Mouse (Mus musculus): ENCODE data around the gene Ppp1r3e. TPM values are rescaled to one million over a fixed set of nuclear protein-coding genes. Genes with fewer than 3 reads are reported as not detected.

Ppp1r3e gene
- 0.51 and 0.55 TPM in 2 replicates for polyA plus RNA-seq (2015; fragmentation: Nextera tagmentation; extraction: Ambion mirVana)

DNA sequence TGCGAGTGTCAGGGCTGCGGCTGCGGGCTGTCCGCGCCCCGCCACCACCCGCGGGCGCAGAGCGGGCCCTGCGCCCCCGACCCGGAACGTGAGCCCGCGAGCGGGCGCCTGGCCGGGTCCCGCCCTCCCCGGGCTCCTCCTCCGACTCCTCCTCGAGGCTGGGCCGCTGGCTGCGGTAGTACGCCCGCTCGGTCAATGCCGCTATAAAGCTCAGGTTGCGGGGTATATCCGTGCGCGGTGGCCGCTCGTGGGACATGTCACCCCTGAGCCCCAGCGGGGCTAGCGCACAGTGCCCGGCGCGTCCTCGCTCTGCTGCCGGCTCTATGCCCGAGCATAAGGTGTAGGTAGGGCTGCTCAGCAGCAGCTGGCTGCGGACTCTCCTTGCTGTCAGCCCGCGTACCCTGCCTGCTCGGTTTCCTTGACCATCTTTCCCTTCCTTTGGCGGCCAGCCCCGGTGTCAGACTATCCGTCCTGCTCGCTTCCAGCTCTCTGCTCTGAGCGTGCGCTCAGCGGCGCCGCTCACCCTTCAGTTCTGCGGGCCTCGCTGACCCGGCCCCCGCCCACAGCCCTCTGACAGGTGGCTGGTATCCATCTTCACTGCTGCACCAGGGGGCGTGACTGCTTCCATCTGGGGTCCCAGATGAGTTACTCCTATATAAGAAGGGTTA is at the start of gene Ppp1r3e:
TSS of gene Ppp1r3e (minus strand) at position 503 of the 668 bp plus-strand sequence.
- peak within 1 kb of the TSS; percentile 76 for H3K9ac ChIP-seq (ENCODE audit: low read depth, low read length)
- H3K36me3 ChIP-seq (ENCODE audit: control insufficient read depth, insufficient read depth) = no peaks in the 10 kb centered on the region
- H3K27ac ChIP-seq (ENCODE audit: low read length) = peak within 1 kb of the TSS; percentile 62
- peaks cover 3% of the 10 kb centered on the region for H3K27me3 ChIP-seq (ENCODE audit: control insufficient read depth, insufficient read depth, low read depth, low read length)
- H3K4me2 ChIP-seq (ENCODE audit: low read depth, low read length) = peak within 1 kb of the TSS; percentile 99
- H3K9me3 ChIP-seq (replicated peaks; ENCODE audit: control insufficient read depth, low read length) = no peaks in the 10 kb centered on the region
- peak; percentile 79 for ATAC-seq (ENCODE audit: low read depth)
- WGBS (ENCODE audit: insufficient replicate concordance) = under 1% methylated on average over 58 of the region's 61 CpGs
- peak within 1 kb of the TSS; percentile 80 for H3K4me3 ChIP-seq (ENCODE audit: low read depth, low read length)
- peaks cover 18% of the 10 kb centered on the region for H3K4me1 ChIP-seq (ENCODE audit: control insufficient read depth, low read depth, low read length)

DNA sequence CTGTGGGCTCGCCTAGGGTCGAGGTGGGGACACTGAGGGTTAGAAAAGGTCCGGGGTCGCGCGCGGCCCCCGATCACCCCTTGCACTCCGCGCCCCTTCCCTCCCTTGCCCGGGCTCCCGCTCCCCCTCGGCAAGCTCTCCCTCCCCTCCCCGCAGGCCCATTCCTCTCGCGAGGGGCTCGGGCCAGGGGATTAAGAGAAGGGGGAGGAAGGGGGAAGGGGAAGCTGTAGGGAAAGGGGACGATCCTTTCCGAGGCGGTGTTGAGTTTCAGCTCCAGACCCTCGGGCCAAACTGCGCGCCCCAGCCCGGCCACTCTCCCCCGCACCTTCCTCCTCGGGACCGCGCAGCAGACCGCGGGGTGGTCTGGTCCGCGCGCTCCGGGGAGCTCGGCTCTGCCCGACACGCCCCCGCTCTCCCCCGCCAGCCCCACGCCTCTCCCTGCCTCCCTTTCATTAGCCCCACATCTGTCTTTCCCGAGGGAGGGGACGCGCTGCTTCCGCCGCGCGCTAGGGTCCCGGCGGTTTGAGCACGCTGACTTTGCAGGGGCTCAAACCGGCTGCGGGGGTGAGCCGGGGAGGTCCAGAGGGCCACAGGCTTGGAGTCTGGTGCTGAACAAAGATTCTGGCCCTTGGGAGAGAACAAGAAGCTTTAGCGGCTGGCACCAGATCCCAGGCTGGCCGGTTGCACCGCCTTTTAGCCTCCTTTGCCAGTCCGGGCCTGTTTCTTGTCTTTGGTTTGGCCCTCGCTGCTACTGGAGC is 49.2 kb upstream of the Ppp1r3e start:
- no peak for ATAC-seq (ENCODE audit: low read depth)
- Histone ChIP-seq H3K36me3 (ENCODE audit: control insufficient read depth, insufficient read depth) (no peaks in the 10 kb centered on the region), H3K9me3 (replicated peaks; ENCODE audit: control insufficient read depth, low read length) (no peaks in the 10 kb centered on the region), H3K4me2 (ENCODE audit: low read depth, low read length) (peak overlapping the region; percentile 45), H3K4me1 (ENCODE audit: control insufficient read depth, low read depth, low read length) (peaks cover 5% of the 10 kb centered on the region; the same call in 1 of the 2 replicates), H3K9ac (ENCODE audit: low read depth, low read length) (0 out of 2 replicates have a peak overlapping the region, but pooled peaks have one; percentile 5), H3K27me3 (ENCODE audit: control insufficient read depth, insufficient read depth, low read depth, low read length) (peaks cover 56% of the 10 kb centered on the region), H3K27ac (ENCODE audit: low read length) (no peak overlapping the region), H3K4me3 (ENCODE audit: low read depth, low read length) (peak overlapping the region; percentile 31)
- WGBS (ENCODE audit: insufficient replicate concordance) = under 1% methylated on average over 42 of the region's 58 CpGs

GRCm38 (mm10) chr14:54925349-54926342 is 48.3 kb upstream of the Ppp1r3e start, which contains the start of gene Efs:
TSS of gene Efs (minus strand) at chr14:54926126.
- Histone ChIP-seq H3K36me3 (ENCODE audit: control insufficient read depth, insufficient read depth) (no peaks in the 10 kb centered on the region), H3K4me1 (ENCODE audit: control insufficient read depth, low read depth, low read length) (peaks cover 5% of the 10 kb centered on the region; the same call in 1 of the 2 replicates), H3K27ac (ENCODE audit: low read length) (no peak within 1 kb of the TSS), H3K9me3 (replicated peaks; ENCODE audit: control insufficient read depth, low read length) (0 out of 2 replicates have a peak, but pooled peaks cover 2% of the 10 kb centered on the region), H3K4me3 (ENCODE audit: low read depth, low read length) (peak within 1 kb of the TSS; percentile 31), H3K27me3 (ENCODE audit: control insufficient read depth, insufficient read depth, low read depth, low read length) (peaks cover 56% of the 10 kb centered on the region), H3K9ac (ENCODE audit: low read depth, low read length) (0 out of 2 replicates have a peak within 1 kb of the TSS, but pooled peaks have one; percentile 5), H3K4me2 (ENCODE audit: low read depth, low read length) (peak within 1 kb of the TSS; percentile 45)
- ATAC-seq (ENCODE audit: low read depth) = no peak
- WGBS (ENCODE audit: insufficient replicate concordance) = 6% methylated on average over 57 of the region's 57 CpGs

DNA sequence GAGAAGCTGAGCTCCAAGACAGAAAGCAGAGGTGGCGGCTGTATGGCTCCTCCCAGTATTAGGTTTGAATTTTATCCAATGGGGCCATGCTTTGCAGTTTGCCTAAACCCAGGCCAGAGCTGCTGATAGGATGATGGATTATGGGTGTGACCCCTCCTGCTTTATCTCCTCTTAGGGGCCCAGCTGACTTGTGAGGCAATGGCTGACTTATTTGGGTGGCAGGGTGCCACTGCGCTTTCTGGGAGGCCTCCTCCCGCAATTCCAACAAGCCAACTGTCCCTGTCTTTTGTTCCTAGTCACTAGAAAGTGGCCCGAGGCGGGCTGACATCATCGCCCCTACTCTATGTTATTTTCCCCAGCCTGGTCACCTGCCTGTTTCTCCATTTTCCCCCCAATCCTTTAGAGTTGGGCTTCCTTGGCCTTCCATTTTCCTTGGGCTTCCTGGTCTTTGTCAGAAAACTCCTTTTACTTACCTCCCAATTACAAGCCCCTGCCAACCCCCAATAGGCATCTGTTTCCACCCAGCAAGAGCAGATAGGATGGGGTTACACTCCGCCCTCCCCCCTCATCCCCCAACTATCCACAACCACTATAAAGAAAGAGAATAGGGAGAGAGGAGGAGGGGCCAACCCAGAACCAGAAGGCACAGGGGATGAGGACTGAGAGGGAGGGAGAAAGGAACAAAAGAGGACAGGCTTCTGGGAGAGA is 47.4 kb upstream of the Ppp1r3e start:
- 51% methylated on average over 7 of the region's 7 CpGs for WGBS (ENCODE audit: insufficient replicate concordance)
- Histone ChIP-seq H3K9ac (ENCODE audit: low read depth, low read length) (no peak overlapping the region), H3K27me3 (ENCODE audit: control insufficient read depth, insufficient read depth, low read depth, low read length) (peaks cover 56% of the 10 kb centered on the region)

GRCm38 (mm10) chr14:54920076-54920685 is 42.8 kb upstream of the Ppp1r3e start:
- no peaks in the 10 kb centered on the region for H3K36me3 ChIP-seq (ENCODE audit: control insufficient read depth, insufficient read depth)
- WGBS (ENCODE audit: insufficient replicate concordance) = 69% methylated on average over 16 of the region's 16 CpGs
- ATAC-seq (ENCODE audit: low read depth) = no peak

More for the DNA sequence above, 47.4 kb upstream of the Ppp1r3e start:
- no peak overlapping the region for H3K27ac ChIP-seq (ENCODE audit: low read length)
- H3K4me3 ChIP-seq (ENCODE audit: low read depth, low read length) = 0 out of 2 replicates have a peak overlapping the region, but pooled peaks have one; percentile 3
- no peaks in the 10 kb centered on the region for H3K36me3 ChIP-seq (ENCODE audit: control insufficient read depth, insufficient read depth)
- peak overlapping the region; percentile 24 for H3K4me2 ChIP-seq (ENCODE audit: low read depth, low read length)
- peak; percentile 69 for ATAC-seq (ENCODE audit: low read depth)
- 0 out of 2 replicates have a peak, but pooled peaks cover 2% of the 10 kb centered on the region for H3K9me3 ChIP-seq (replicated peaks; ENCODE audit: control insufficient read depth, low read length)
- H3K4me1 ChIP-seq (ENCODE audit: control insufficient read depth, low read depth, low read length) = peaks cover 5% of the 10 kb centered on the region; the same call in 1 of the 2 replicates

DNA sequence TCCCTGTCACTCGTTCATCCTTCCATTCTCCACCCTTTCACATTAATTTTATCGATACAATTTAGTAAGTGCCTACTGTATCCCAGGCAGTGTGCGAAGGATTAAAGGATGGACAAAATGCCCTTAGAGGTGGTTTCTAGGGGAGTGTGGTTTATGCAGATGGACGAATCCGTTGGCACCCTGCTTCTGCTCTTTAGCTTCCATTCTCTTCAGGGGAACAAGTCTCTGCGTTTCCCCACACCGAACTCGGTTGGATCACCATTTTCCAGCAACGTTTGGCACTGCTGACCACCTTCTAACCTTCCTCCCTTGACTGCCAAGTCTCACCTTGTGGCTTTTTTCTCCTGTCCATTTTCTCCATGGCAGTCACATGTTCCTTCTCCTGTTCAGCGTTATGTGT is 36.0 kb upstream of the Ppp1r3e start:
- Histone ChIP-seq H3K9ac (ENCODE audit: low read depth, low read length) (no peak overlapping the region), H3K4me1 (ENCODE audit: control insufficient read depth, low read depth, low read length) (peaks cover 2% of the 10 kb centered on the region; the same call in 1 of the 2 replicates), H3K36me3 (ENCODE audit: control insufficient read depth, insufficient read depth) (no peaks in the 10 kb centered on the region), H3K27ac (ENCODE audit: low read length) (no peak overlapping the region), H3K4me2 (ENCODE audit: low read depth, low read length) (peak overlapping the region; percentile 60), H3K9me3 (replicated peaks; ENCODE audit: control insufficient read depth, low read length) (no peaks in the 10 kb centered on the region), H3K27me3 (ENCODE audit: control insufficient read depth, insufficient read depth, low read depth, low read length) (peaks cover 45% of the 10 kb centered on the region), H3K4me3 (ENCODE audit: low read depth, low read length) (peak overlapping the region; percentile 58)
- ATAC-seq (ENCODE audit: low read depth) = no peak
- 22% methylated on average over 10 of the region's 10 CpGs for WGBS (ENCODE audit: insufficient replicate concordance)

More at GRCm38 (mm10) chr14:54920076-54920685, 42.8 kb upstream of the Ppp1r3e start:
- Histone ChIP-seq H3K4me1 (ENCODE audit: control insufficient read depth, low read depth, low read length) (peaks cover 5% of the 10 kb centered on the region; the same call in 1 of the 2 replicates), H3K4me3 (ENCODE audit: low read depth, low read length) (no peak overlapping the region), H3K9me3 (replicated peaks; ENCODE audit: control insufficient read depth, low read length) (0 out of 2 replicates have a peak, but pooled peaks cover 2% of the 10 kb centered on the region), H3K27ac (ENCODE audit: low read length) (no peak overlapping the region), H3K9ac (ENCODE audit: low read depth, low read length) (no peak overlapping the region), H3K4me2 (ENCODE audit: low read depth, low read length) (no peak overlapping the region), H3K27me3 (ENCODE audit: control insufficient read depth, insufficient read depth, low read depth, low read length) (peaks cover 17% of the 10 kb centered on the region)

DNA sequence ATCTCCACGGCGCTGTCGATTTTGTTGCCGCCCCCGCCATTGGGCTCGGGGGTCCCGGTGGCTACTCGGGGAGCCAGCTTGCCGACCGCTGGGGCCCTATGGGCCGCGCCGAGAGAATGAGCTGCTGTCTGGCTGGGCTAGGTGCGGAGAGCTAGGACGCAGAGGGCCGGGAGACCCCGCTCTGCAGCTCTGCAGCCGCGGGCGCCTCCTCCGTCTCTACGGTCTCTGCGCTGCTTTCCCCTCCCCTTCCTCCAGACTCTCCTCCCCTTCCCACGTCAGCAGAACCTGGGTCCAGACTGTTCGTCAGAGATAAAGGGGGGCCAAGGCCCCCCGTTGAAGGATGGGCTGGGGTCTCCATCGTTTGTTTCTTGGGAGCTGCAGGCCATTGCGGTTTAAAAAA is 35.5 kb upstream of the Ppp1r3e start, which contains the start of gene Slc22a17:
TSS of gene Slc22a17 (minus strand) at position 247 of the 400 bp plus-strand sequence.
- Histone ChIP-seq H3K27ac (ENCODE audit: low read length) (no peak within 1 kb of the TSS), H3K9me3 (replicated peaks; ENCODE audit: control insufficient read depth, low read length) (no peaks in the 10 kb centered on the region), H3K36me3 (ENCODE audit: control insufficient read depth, insufficient read depth) (no peaks in the 10 kb centered on the region), H3K9ac (ENCODE audit: low read depth, low read length) (peak within 1 kb of the TSS; percentile 22; the same call in 1 of the 2 replicates), H3K4me2 (ENCODE audit: low read depth, low read length) (peak within 1 kb of the TSS; percentile 60), H3K4me1 (ENCODE audit: control insufficient read depth, low read depth, low read length) (peaks cover 2% of the 10 kb centered on the region; the same call in 1 of the 2 replicates), H3K27me3 (ENCODE audit: control insufficient read depth, insufficient read depth, low read depth, low read length) (peaks cover 45% of the 10 kb centered on the region), H3K4me3 (ENCODE audit: low read depth, low read length) (peak within 1 kb of the TSS; percentile 58)
- ATAC-seq (ENCODE audit: low read depth) = 0 out of 2 replicates have a peak, but pooled peaks have one; percentile 30
- under 1% methylated on average over 28 of the region's 28 CpGs for WGBS (ENCODE audit: insufficient replicate concordance)
